Mouse (Mus musculus) cerebellum, postnatal 14 days (tissue): ENCODE results near the gene Olfr1320.
A peak's percentile ranks its signal among the peaks of the same experiment; 100 is the strongest.

Experiments
- DNase-seq, 2 experiments: peaks; one replicate each; pipeline ENCODE4 v3.0.0; 2021; ENCODE audit warnings: mixed read lengths in 2 of 2

Olfr1320 gene

GRCm38 (mm10) chrX:49672033-49672432 is at the start of gene Olfr1320:
Olfr1320 (plus strand) TSS chrX:49672333.
- DNase-seq: no peak

DNA sequence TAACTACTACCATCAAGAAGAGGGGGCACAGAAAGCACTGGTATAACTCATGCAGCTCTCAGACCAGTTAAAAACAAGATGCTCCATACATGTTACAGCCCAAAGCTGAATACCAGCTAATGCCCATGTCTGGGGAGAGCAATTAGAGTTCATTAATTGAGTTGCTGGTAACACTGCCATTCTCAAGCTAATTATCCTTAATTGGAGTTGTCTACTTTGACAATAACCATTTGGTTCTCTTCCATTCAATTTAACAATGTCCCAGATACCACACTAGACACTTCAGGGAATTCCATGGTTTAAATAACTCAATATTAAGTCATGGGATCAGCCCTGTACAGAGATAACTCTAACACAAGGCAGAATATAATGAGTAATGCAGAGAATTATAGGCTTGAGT is 44.6 kb upstream of the Olfr1320 start:
- DNase-seq: no peak

DNA sequence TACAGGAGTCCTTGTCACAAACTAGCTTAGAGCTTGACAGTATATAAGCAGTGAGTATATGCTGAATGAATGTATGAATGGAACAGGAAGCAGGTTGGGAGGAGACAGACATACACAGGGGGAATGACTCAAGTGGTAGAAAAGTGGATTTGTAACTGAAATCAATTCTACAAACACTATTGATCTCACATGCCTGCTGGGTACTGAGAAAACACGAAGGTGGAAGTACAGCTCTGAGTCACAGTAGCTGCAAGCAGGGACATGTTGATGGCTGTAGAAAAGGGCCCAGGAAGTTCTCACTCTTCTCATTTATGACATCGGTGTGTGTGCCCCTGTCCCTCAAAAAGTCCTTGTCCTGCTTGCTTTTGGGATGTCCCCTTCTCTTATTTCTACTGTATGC is 40.9 kb upstream of the Olfr1320 start:
- DNase-seq: no peak

DNA sequence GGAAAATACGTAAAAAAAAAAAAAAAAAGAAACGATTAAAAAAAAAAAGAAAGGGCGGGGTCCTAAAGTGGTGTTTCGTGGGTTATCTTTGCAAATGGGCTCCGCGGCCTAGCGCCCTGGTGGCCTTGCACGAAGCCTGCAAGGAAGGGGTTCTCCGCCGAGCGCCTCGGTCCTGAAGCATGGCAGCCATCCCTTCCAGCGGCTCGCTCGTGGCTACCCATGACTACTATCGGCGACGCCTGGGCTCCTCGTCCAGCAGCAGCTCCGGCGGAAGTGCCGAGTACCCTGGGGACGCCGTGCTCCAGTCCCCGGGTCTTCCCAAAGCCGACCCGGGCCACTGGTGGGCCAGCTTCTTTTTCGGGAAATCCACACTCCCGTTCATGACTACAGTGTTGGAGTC is 11.4 kb upstream of the Olfr1320 start:
- peak; percentile 10 to 33 for DNase-seq
